Mouse (Mus musculus): ENCODE data around the gene Ivd.
A peak's percentile ranks its signal among the peaks of the same experiment; 100 is the strongest.

The Ivd gene

GRCm38 (mm10) chr2:118861454-118862339 lies at the start of gene Ivd:
Gene Ivd (plus strand): TSS chr2:118861954.
- peak; percentile 94 for DNase-seq (ENCODE audit: low read depth)

- no peak for DNase-seq (ENCODE audit: low read depth)
These were observed 49.0 kb upstream of the Ivd start for GRCm38 (mm10) chr2:118812724-118813123.

- peak; percentile 87 for DNase-seq (ENCODE audit: low read depth)
These were observed 47.5 kb upstream of the Ivd start, which contains the start of gene Knstrn for GRCm38 (mm10) chr2:118813981-118814836. Gene Knstrn (plus strand): TSS chr2:118814003.

GRCm38 (mm10) chr2:118822800-118823199 lies 39.0 kb upstream of the Ivd start:
- DNase-seq (ENCODE audit: low read depth), result no peak

- DNase-seq (ENCODE audit: low read depth), result no peak
These were observed 37.4 kb upstream of the Ivd start for GRCm38 (mm10) chr2:118824396-118824795.

GRCm38 (mm10) chr2:118829096-118829495 lies 32.7 kb upstream of the Ivd start:
- no peak for DNase-seq (ENCODE audit: low read depth)

GRCm38 (mm10) chr2:118834061-118834460 lies 27.7 kb upstream of the Ivd start:
- no peak for DNase-seq (ENCODE audit: low read depth)

- no peak for DNase-seq (ENCODE audit: low read depth)
These were observed 26.6 kb upstream of the Ivd start for GRCm38 (mm10) chr2:118835115-118835514.

GRCm38 (mm10) chr2:118838330-118838729 lies 23.4 kb upstream of the Ivd start:
- no peak for DNase-seq (ENCODE audit: low read depth)

GRCm38 (mm10) chr2:118841186-118841585 lies 20.6 kb upstream of the Ivd start:
- DNase-seq (ENCODE audit: low read depth), result no peak

GRCm38 (mm10) chr2:118841774-118842173 lies 20.0 kb upstream of the Ivd start:
- no peak for DNase-seq (ENCODE audit: low read depth)

- DNase-seq (ENCODE audit: low read depth), result no peak
These were observed 17.3 kb upstream of the Ivd start for GRCm38 (mm10) chr2:118844427-118844826.

- no peak for DNase-seq (ENCODE audit: low read depth)
These were observed 15.5 kb upstream of the Ivd start for GRCm38 (mm10) chr2:118846246-118846645.

- no peak for DNase-seq (ENCODE audit: low read depth)
These were observed 10.0 kb upstream of the Ivd start for GRCm38 (mm10) chr2:118851756-118852155.

- DNase-seq (ENCODE audit: low read depth), result no peak
These were observed 554 bp downstream of the Ivd start for GRCm38 (mm10) chr2:118862340-118862675.

GRCm38 (mm10) chr2:118870601-118871000 lies 8.8 kb downstream of the Ivd start:
- no peak for DNase-seq (ENCODE audit: low read depth)

GRCm38 (mm10) chr2:118871032-118871431 lies 9.3 kb downstream of the Ivd start:
- no peak for DNase-seq (ENCODE audit: low read depth)

GRCm38 (mm10) chr2:118873018-118873417 lies 11.3 kb downstream of the Ivd start:
- DNase-seq (ENCODE audit: low read depth), result no peak

- DNase-seq (ENCODE audit: low read depth), result no peak
These were observed 12.2 kb downstream of the Ivd start for GRCm38 (mm10) chr2:118873890-118874430.

GRCm38 (mm10) chr2:118875316-118875715 lies 13.6 kb downstream of the Ivd start:
- no peak for DNase-seq (ENCODE audit: low read depth)

- no peak for DNase-seq (ENCODE audit: low read depth)
These were observed 14.7 kb downstream of the Ivd start for GRCm38 (mm10) chr2:118876453-118876852.

- no peak for DNase-seq (ENCODE audit: low read depth)
These were observed 19.3 kb downstream of the Ivd start for GRCm38 (mm10) chr2:118881019-118881418.

GRCm38 (mm10) chr2:118881956-118882355 lies 20.2 kb downstream of the Ivd start:
- DNase-seq (ENCODE audit: low read depth), result no peak
